Mouse (Mus musculus): ENCODE measurements around the gene Gm6614.
A peak's percentile ranks its signal among the peaks of the same experiment; 100 is the strongest.
"Not testable (repeated sequence)": the region's sequence is repeated elsewhere in the genome, so short reads cannot be mapped to it uniquely, and the experiment has no call there.

The Gm6614 gene

DNA sequence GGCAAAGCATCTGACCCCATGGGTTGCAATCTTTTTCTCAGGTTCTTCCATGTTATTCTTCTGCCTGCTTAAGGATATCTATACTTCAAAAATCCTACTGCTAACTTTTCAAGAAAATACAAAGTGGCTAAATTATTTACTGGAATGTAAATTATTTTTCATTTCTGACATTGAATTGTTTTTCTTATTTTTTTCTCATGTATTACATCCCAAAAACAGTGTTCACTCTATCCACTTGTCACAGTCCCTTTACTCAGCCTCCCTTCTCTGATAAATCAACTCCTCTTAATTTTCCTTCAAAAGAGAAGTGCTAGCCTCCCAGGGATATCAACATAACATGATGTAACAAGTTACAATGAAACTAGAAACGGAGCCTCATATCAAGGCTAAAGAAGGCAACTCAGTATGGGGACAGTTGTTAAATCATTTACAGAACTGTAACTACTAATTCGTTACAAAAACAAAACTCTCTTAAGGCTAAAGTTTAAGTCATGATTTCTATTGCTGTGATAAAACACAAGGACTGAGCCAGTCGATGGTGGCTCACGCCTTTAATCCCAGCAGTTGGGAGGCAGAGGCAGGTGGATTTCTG lies at the start of gene Gm6614:
Gene Gm6614, minus strand, starts transcription at position 51 of the 592 bp plus-strand sequence.
- no peak for DNase-seq

DNA sequence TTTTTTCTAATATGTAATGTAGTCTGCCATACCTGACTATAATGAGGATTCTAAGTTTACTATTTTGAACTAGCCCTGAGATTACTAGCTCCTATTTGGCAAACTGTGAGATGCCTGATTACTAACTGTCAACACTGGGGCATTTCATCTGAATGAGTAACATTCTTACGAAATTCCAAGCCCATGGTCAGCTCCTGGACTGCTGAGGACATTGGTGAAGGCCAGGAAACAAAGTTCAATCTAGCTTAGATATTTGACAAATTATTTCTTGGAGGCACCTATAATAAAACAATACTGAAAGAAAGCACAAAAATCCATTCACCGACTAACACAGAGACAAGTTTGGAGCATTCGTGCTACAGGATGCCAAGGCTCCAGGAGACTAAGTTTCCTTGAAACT lies 47.1 kb upstream of the Gm6614 start:
- DNase-seq: not testable (repeated sequence)

DNA sequence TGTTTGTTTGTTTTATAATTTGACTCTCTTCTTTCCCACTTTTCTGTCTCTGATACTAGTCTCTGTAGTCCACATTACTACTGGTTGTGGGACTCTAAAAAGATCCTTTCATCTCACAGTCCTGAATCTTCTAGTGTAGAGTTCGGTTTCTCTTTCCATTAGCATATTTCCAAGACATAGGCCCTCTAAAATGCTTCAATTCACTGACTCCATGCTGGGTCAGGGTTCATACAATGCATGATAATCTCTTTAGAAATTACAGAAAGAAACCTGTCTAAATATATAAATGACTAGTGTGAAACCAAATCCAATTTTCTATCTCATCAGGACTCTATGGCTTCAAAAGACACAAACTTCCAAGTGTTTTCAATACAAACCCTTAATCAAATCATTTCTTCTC lies 36.5 kb upstream of the Gm6614 start:
- DNase-seq: no peak

DNA sequence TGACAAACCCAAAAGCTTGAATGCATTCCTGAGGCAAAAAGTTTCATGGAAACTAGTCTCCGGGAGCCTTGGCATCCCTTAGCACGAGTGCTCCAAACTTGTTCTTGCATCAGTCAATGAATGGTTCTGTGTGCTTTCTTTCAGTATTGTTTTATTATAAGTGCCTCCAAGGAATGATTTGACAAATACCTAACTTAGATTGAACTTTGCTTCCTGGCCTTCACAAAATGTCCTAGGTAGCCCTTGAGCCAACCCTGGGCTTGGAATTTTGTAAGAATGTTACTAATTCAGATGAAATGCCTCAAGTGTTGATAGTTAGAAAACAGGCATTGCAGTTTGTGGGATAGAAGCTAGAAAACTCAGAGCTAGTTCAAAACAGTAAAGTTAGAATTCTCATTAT lies 34.5 kb upstream of the Gm6614 start:
- no peak for DNase-seq

DNA sequence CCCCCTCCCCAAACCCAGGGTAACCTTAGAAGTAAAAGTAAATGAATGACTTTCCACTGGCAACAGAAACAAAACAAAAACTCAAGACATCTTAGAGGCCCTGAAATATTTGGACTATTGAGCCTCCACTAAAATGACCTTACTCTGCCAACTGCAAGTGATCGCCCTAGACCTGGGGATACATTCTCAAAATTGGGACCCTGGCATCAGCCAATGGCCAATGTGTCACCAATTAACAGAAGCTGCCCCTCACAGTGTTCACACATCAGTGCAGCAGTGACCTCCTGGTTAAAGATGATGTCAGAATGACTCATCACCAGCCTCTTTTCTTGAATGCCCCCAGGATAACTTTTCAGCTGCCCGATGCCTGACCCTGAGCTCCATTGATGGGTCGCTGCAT lies 30.7 kb upstream of the Gm6614 start:
- no peak for DNase-seq

DNA sequence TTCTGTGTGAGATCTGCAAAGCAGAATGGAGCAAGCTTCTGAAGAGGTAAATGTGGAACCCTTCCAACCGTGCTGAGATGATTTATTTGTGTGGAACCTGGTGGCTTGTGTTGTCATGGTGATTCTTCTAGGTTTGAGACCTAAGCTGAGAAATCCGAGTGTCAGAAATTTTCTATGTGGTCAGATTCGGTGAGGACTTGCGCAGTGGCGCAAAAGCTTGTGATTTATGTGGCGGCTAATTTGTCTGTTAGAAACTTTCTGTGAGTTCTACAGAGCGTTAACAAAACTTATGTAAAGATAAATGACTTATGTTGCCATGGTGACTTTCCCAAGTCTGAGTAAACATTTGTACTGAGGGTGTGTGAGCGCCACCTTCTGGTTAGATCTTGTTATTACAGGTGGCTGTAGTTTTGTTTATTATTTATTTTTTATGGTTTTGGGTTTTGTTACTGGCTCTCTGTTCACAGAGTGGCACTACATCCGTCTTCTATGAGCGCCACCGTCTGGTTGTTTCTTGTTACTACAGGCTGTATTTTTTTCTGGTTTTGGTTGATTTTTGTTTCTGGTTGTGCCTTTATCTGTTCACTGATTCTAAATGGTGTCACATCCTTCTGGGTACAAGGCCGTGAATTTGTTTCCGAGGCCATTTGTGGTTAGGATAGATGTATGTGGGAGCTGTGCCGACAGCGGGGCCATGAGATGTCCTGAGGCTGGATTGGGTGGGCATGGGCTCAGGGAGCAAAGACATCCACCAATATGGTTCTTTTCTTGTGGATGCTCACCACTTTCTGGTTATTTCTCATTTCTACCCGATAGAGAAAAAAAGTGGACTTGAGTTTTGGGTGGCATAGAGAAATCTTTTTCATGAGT lies 29.3 kb upstream of the Gm6614 start:
- DNase-seq: peak; percentile 4 to 26

DNA sequence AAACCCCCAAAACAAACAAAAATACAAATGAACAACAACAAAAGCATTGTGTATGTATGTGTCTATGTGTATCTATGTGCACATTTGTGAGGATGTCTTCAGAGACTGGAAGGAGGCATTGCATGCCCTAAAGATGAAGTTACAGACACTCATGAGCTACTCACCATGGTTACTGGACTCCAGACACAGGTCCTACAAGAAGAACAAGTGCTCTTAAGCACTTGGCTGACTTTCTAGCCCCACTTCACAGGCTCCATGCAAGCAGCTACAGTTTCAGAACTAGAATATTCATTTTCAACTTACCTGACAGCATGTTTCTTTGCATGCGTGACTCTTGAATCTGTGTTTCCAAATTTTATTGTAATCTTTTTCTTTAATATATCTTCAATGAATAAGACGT lies 24.6 kb upstream of the Gm6614 start:
- no peak for DNase-seq

DNA sequence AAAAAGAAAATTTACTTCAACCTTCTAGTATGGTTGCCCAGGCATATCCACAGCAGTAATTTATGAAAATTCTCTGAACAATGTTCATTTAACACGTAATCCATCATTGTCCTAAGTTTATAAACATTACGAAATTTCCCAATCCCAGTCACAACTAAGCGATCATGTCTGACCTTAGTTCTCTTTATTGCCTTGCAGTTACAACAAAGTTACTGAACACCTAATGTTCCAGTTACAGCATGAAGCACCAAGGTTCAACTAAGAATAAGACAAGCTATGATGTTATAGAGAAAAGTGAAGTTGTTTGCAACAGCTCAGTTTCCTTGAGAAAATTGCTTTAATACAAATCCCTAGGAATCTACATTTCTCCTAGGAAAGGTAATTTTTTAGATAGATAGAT lies 10.5 kb upstream of the Gm6614 start:
- DNase-seq: no peak

DNA sequence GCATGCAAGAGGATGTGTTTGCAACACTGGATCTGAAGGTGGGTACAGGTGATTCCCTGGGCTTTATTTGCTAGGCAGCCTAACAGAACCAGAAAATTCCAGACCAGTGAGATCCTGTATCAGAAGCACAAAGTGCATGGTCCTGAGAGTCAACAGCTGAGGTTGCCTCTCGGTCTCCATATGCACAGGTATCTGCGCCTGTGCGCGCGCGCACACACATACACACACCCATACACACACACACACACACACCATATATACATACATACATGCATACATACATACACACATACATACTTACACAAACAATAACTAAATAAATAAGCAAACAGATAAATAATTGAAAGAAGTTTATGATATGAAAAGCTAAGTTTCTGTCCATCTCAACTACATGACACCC lies 24.4 kb downstream of the Gm6614 start:
- DNase-seq: no peak

DNA sequence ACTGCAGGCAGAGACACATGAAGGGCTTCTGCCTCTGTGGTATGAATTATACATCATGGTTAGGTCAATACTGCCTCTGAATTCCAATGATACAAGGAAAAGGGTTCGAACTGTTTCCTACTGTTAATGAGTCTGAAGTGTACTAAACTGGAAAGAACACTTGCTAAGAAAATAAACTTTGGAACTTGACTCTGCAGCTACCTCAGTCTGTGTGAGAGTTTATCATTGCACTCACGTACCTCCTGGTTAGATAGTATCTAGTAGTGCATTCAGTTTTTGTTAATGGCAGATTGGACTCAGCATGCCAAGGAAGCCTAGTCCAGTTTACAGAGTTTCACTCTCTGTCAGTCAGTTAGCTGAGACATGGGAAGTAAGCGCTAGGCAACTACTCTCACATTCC lies 26.6 kb downstream of the Gm6614 start:
- DNase-seq: no peak

DNA sequence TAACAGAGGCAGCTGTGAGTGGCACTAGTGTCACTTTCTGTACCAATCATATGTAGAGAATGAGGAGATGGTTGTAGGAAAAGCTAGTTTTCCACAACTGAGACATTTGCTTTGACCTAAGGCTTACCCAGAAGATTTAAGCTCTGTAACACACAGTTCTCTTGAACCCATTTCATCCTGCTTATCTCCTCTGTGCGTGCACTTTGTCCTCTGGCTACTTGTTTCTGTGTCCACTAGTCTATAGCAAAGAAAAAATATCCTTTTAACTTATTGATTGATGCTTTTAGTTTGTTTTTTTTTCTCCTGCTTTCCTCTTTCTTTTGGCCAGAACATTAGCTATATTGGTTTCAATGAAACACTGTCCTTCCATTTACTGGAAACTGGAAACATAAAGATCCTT lies 48.8 kb downstream of the Gm6614 start:
- DNase-seq: no peak

DNA sequence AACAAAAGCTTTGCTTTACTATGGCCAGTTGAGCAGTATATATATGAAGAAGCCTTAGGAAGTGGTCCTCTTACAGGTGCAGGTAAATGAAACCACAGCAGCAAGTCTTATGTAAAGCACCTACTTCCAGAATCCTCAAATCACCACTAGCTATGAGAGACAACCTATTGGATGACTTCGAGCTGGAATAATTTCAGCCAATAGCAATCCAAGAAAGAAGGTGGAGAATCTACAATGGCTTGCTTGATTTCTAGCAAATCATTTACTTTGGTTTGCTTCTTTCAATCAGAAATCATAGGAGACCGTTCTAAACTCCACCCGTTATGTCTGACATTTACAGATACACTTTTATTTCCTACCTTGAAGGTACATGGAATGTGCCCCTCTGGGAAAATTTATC lies 49.4 kb downstream of the Gm6614 start:
- DNase-seq: no peak

DNA sequence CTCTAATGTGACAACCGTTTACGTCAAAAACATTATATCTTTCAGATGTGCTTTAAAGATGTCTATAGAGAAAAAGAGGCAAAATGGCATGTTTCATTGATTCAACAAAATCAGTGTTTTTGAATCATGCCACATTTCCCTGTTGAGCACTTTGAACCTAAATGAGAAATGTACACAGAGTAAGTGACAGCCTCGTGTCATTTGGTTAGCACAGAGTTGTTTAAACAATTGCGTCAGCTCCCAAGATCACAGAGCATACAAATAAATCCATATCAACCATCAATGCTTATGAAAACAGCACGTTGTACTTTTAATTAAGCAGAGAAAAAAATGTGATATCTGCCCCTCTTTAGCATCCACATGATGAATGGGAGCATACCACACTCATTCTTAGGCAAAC lies 50.7 kb downstream of the Gm6614 start:
- DNase-seq: no peak

DNA sequence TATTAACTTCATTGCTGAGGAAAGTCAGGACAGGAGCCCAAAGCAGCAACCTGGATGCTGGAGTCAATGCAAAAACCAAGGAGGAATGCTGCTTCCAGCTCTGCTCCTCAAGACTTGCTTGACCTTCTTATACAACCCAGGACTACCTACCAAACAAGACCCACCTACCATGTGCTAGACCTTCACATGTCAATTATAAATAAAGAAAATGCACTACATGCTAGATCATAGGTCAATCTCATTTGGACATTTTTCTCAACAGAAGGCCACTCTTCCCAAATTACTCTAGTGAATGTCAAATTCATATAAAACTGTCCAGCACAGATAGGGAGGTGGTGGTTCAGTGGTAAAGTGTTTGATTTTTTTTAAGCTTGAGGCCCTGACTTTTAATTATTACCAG lies 64.4 kb downstream of the Gm6614 start, which contains the start of gene Slco1a1:
Gene Slco1a1, minus strand, starts transcription at position 101 of the 400 bp plus-strand sequence.
- no peak for DNase-seq

DNA sequence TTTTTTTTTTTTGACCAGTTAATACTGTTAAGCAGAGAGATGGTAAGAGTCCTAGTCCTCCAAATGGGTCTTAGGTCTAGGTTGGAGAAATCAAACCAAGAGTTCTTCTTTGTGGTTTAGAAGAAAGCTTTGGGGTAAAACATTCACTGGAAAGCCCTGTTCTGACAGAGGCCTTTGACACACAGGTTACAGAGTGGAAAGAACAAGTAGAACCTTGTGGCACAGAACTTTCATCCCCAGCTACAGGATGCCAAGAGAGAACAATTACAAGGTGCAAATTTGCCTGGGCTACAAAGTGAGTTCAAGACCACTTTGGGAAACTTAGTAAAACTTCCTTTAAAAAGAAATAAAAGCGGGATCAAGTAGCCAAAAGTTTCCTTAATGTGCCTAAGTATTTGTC lies 70.8 kb downstream of the Gm6614 start:
- no peak for DNase-seq

Measured in cerebellum, postnatal 25 days (tissue).